In the genomic region with DNA sequence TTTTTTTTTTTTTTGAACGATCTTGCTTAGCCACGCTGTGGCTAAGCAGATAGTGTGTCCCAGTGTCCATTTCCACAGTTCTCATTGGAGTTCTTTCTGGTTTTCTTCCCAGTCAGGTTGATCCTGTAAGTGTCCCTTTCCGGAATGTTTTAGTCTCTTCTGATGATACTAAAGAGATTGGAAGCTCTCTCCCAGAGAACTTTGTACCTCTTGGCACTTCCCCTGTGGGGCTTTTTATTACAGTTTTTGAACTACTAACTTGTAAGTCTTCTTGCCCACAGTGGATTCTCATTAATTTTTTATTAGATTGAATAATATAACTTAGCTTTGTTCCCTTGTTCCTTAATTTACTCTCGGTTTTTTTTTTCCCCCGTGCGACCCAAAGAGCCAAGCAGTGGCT, we compare ENCODE assay signal across 7 mouse cellular contexts. TPM values are rescaled to one million over a fixed set of nuclear protein-coding genes. Genes with fewer than 3 reads are reported as not detected.
DNase-seq lines count a peak whose midpoint lies in the region; ATAC-seq and TF ChIP-seq lines count a peak whose summit lies in the region.

No protein-coding gene starts in this region.

- H3K4me2 ChIP-seq in lung, postnatal 0 days (replicated peaks; ENCODE audit: low read depth, low read length): peak overlapping the region; percentile 62
- peak overlapping the region; percentile 79 for H3K4me2 ChIP-seq in forebrain, embryonic 13.5 days
- peak overlapping the region; percentile 69 for H3K4me2 ChIP-seq in limb, embryonic 14.5 days (replicated peaks; ENCODE audit: low read depth, low read length, severe bottlenecking)
- peak overlapping the region; percentile 67 for H3K4me2 ChIP-seq in stomach, embryonic 16.5 days (ENCODE audit: low read depth, low read length)

- H3K4me3 ChIP-seq in lung, postnatal 0 days (ENCODE audit: low read depth, low read length): peak overlapping the region; percentile 87
- peak overlapping the region; percentile 76 for H3K4me3 ChIP-seq in forebrain, embryonic 13.5 days
- H3K4me3 ChIP-seq in limb, embryonic 14.5 days (replicated peaks; ENCODE audit: low read length): peak overlapping the region; percentile 74
- peak overlapping the region; percentile 83 for H3K4me3 ChIP-seq in stomach, embryonic 16.5 days (replicated peaks; ENCODE audit: low read length)

- no peak for ATAC-seq in lung, postnatal 0 days
- ATAC-seq in forebrain, embryonic 13.5 days: no peak
- no peak for ATAC-seq in limb, embryonic 14.5 days (ENCODE audit: low FRiP score, low read depth)
- no peak for ATAC-seq in stomach, embryonic 16.5 days (ENCODE audit: insufficient read depth, low FRiP score)

- H3K27me3 ChIP-seq in lung, postnatal 0 days (replicated peaks; ENCODE audit: insufficient read depth, low read length): no peaks in the 10 kb centered on the region
- H3K27me3 ChIP-seq in forebrain, embryonic 13.5 days: no peaks in the 10 kb centered on the region
- no peaks in the 10 kb centered on the region for H3K27me3 ChIP-seq in limb, embryonic 14.5 days (ENCODE audit: control insufficient read depth, insufficient read depth, low read length)
- no peaks in the 10 kb centered on the region for H3K27me3 ChIP-seq in stomach, embryonic 16.5 days (ENCODE audit: control insufficient read depth, insufficient read depth, low read length)

- 0 out of 2 replicates have a peak overlapping the region, but pooled peaks have one; percentile 34 for H3K27ac ChIP-seq in lung, postnatal 0 days (ENCODE audit: low read length)
- no peak overlapping the region for H3K27ac ChIP-seq in forebrain, embryonic 13.5 days
- H3K27ac ChIP-seq in limb, embryonic 14.5 days (replicated peaks; ENCODE audit: low read depth, low read length): no peak overlapping the region
- H3K27ac ChIP-seq in stomach, embryonic 16.5 days (ENCODE audit: low read length): no peak overlapping the region

- DNase-seq in lung, postnatal 0 days (ENCODE audit: low spot score): no peak
- no peak for DNase-seq in lung, postnatal 25 days (ENCODE audit: low spot score)
- no peak for DNase-seq in limb, embryonic 14.5 days (ENCODE audit: low spot score)
- DNase-seq in layer of hippocampus, postnatal 10 days (ENCODE audit: low spot score in 2 of 2): no peak
- no peak for DNase-seq in right cerebral cortex, postnatal 36 days (ENCODE audit: low spot score in 2 of 2)

- peaks cover 19% of the 10 kb centered on the region for H3K4me1 ChIP-seq in lung, postnatal 0 days (ENCODE audit: insufficient read depth, low read depth, low read length)
- H3K4me1 ChIP-seq in forebrain, embryonic 13.5 days: peaks cover 28% of the 10 kb centered on the region
- peaks cover 12% of the 10 kb centered on the region for H3K4me1 ChIP-seq in limb, embryonic 14.5 days (ENCODE audit: control insufficient read depth, insufficient read depth, low read length)
- peaks cover 13% of the 10 kb centered on the region for H3K4me1 ChIP-seq in stomach, embryonic 16.5 days (ENCODE audit: control insufficient read depth, insufficient read depth, low read length)

- H3K9ac ChIP-seq in lung, postnatal 0 days (replicated peaks; ENCODE audit: low read depth): peak overlapping the region; percentile 85
- peak overlapping the region; percentile 78 for H3K9ac ChIP-seq in forebrain, embryonic 13.5 days
- H3K9ac ChIP-seq in limb, embryonic 14.5 days (ENCODE audit: low read depth, low read length, severe bottlenecking): peak overlapping the region; percentile 81
- peak overlapping the region; percentile 85 for H3K9ac ChIP-seq in stomach, embryonic 16.5 days (ENCODE audit: low read length)

- 27% methylated on average over 6 of the region's 6 CpGs for WGBS in lung, postnatal 0 days
- WGBS in forebrain, embryonic 13.5 days: 52% methylated on average over 6 of the region's 6 CpGs
- WGBS in limb, embryonic 14.5 days: 32% methylated on average over 6 of the region's 6 CpGs
- WGBS in stomach, embryonic 16.5 days: 26% methylated on average over 6 of the region's 6 CpGs

- H3K9me3 ChIP-seq in lung, postnatal 0 days (ENCODE audit: low read length): no peaks in the 10 kb centered on the region
- H3K9me3 ChIP-seq in forebrain, embryonic 13.5 days (replicated peaks): no peaks in the 10 kb centered on the region
- no peaks in the 10 kb centered on the region for H3K9me3 ChIP-seq in limb, embryonic 14.5 days (ENCODE audit: control insufficient read depth, low read length)
- H3K9me3 ChIP-seq in stomach, embryonic 16.5 days (replicated peaks; ENCODE audit: control insufficient read depth, low read length): no peaks in the 10 kb centered on the region

- no peak for TF ChIP-seq EP300 in lung, postnatal 0 days (IDR thresholded peaks at IDR 0.05)

- H3K36me3 ChIP-seq in lung, postnatal 0 days (ENCODE audit: insufficient read depth, low read length): 0 out of 2 replicates have a peak, but pooled peaks cover 3% of the 10 kb centered on the region
- no peaks in the 10 kb centered on the region for H3K36me3 ChIP-seq in forebrain, embryonic 13.5 days (ENCODE audit: poor library complexity, severe bottlenecking)
- H3K36me3 ChIP-seq in limb, embryonic 14.5 days (ENCODE audit: control insufficient read depth, insufficient read depth, low read length): no peaks in the 10 kb centered on the region
- H3K36me3 ChIP-seq in stomach, embryonic 16.5 days (ENCODE audit: control insufficient read depth, insufficient read depth, low read length): no peaks in the 10 kb centered on the region

- no peak for TF ChIP-seq POLR2A in limb, embryonic 14.5 days (IDR thresholded peaks at IDR 0.05; ENCODE audit: borderline replicate concordance, extremely low read depth, insufficient read depth, insufficient read length)

- no peak for TF ChIP-seq CTCF in lung, postnatal 0 days (IDR thresholded peaks at IDR 0.05)

RNA-seq across cellular contexts. Expression of a gene that starts 1.0 kb away (rescaled TPM):
- 57.2 and 61.1 TPM in 2 replicates for polyA plus RNA-seq in lung, postnatal 0 days (2015; fragmentation: Nextera tagmentation; extraction: Ambion mirVana)
- 38.2 and 43.1 TPM in 2 replicates for polyA plus RNA-seq in forebrain, embryonic 13.5 days (2015; fragmentation: Nextera tagmentation; extraction: Ambion mirVana)
- polyA plus RNA-seq in limb, embryonic 14.5 days (2012; rRNA removed): 33.1 and 33.3 TPM in 2 replicates
- polyA plus RNA-seq in limb, embryonic 14.5 days (2014; fragmentation: Nextera tagmentation; extraction: Ambion mirVana): 45.0 and 46.0 TPM in 2 replicates
- 62.9 and 74.4 TPM in 2 replicates for polyA plus RNA-seq in stomach, embryonic 16.5 days (2015; fragmentation: Nextera tagmentation; extraction: Ambion mirVana)
- total RNA-seq in layer of hippocampus, postnatal 10 days (2021): 10 to 100 TPM; 35.0 to 35.2 TPM

RNA-seq across cellular contexts. Expression of a gene that starts 1.2 kb away (rescaled TPM):
- polyA plus RNA-seq in lung, postnatal 0 days (2015; fragmentation: Nextera tagmentation; extraction: Ambion mirVana): 23.2 and 23.6 TPM in 2 replicates
- polyA plus RNA-seq in forebrain, embryonic 13.5 days (2015; fragmentation: Nextera tagmentation; extraction: Ambion mirVana): 19.7 and 22.8 TPM in 2 replicates
- 24.1 and 25.7 TPM in 2 replicates for polyA plus RNA-seq in limb, embryonic 14.5 days (2012; rRNA removed)
- polyA plus RNA-seq in limb, embryonic 14.5 days (2014; fragmentation: Nextera tagmentation; extraction: Ambion mirVana): 29.3 and 29.6 TPM in 2 replicates
- 29.8 and 30.2 TPM in 2 replicates for polyA plus RNA-seq in stomach, embryonic 16.5 days (2015; fragmentation: Nextera tagmentation; extraction: Ambion mirVana)
- total RNA-seq in layer of hippocampus, postnatal 10 days (2021): 10 to 100 TPM; 42.8 to 43.6 TPM

RNA-seq across cellular contexts. Expression of a gene that starts 46.9 kb away (rescaled TPM):
- 91.6 and 94.2 TPM in 2 replicates for polyA plus RNA-seq in lung, postnatal 0 days (2015; fragmentation: Nextera tagmentation; extraction: Ambion mirVana)
- polyA plus RNA-seq in forebrain, embryonic 13.5 days (2015; fragmentation: Nextera tagmentation; extraction: Ambion mirVana): 144 and 153 TPM in 2 replicates
- 114 and 146 TPM in 2 replicates for polyA plus RNA-seq in limb, embryonic 14.5 days (2012; rRNA removed)
- 184 and 190 TPM in 2 replicates for polyA plus RNA-seq in limb, embryonic 14.5 days (2014; fragmentation: Nextera tagmentation; extraction: Ambion mirVana)
- 127 and 128 TPM in 2 replicates for polyA plus RNA-seq in stomach, embryonic 16.5 days (2015; fragmentation: Nextera tagmentation; extraction: Ambion mirVana)
- total RNA-seq in layer of hippocampus, postnatal 10 days (2021): 10 to 100 TPM; 47.7 to 54.9 TPM

RNA-seq across cellular contexts. Expression of a gene that starts 47.0 kb away (rescaled TPM):
- polyA plus RNA-seq in lung, postnatal 0 days (2015; fragmentation: Nextera tagmentation; extraction: Ambion mirVana): 9.6 and 10.0 TPM in 2 replicates
- 21.3 and 24.0 TPM in 2 replicates for polyA plus RNA-seq in forebrain, embryonic 13.5 days (2015; fragmentation: Nextera tagmentation; extraction: Ambion mirVana)
- polyA plus RNA-seq in limb, embryonic 14.5 days (2012; rRNA removed): 27.4 and 28.9 TPM in 2 replicates
- polyA plus RNA-seq in limb, embryonic 14.5 days (2014; fragmentation: Nextera tagmentation; extraction: Ambion mirVana): 20.8 and 22.4 TPM in 2 replicates
- polyA plus RNA-seq in stomach, embryonic 16.5 days (2015; fragmentation: Nextera tagmentation; extraction: Ambion mirVana): 16.6 and 18.3 TPM in 2 replicates
- total RNA-seq in layer of hippocampus, postnatal 10 days (2021): 10 to 100 TPM; 13.6 to 14.0 TPM
